Mouse (Mus musculus): ENCODE data around the gene Plk5.
A peak's percentile ranks its signal among the peaks of the same experiment; 100 is the strongest.

Plk5 gene

DNA sequence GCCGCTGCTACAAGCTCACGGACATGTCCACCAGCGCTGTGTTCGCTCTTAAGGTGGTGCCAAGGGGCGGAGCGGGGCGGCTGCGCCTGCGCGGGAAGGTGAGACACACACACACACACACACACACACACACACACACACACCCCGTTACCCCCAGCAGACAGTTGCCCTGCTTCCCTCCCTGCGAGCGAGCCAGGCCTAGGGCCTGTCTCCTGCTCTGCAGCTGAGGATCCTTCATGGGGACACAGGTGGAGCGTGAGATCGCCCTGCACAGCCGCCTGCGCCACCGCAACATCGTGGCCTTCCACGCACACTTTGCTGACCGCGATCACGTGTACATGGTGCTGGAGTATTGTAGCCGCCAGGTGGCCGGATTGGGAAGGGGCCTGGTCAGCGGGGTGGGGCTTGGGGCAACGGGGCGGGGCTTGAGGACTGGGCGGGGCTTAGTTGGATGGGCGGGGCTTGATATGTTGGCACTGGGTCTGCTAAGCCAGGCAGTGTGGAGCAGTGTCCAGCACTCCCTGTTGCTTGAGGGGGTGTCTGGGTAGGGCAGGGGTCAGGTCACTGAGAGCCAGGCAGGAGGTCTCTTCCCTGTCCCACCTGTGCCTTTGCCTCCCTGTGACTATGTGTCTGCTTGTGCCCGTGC is 1.9 kb downstream of the Plk5 start:
- no peak for DNase-seq (ENCODE audit: low spot score in 2 of 2)

GRCm38 (mm10) chr10:80363734-80364133 is 7.5 kb downstream of the Plk5 start:
- DNase-seq (ENCODE audit: low spot score in 2 of 2) = no peak

DNA sequence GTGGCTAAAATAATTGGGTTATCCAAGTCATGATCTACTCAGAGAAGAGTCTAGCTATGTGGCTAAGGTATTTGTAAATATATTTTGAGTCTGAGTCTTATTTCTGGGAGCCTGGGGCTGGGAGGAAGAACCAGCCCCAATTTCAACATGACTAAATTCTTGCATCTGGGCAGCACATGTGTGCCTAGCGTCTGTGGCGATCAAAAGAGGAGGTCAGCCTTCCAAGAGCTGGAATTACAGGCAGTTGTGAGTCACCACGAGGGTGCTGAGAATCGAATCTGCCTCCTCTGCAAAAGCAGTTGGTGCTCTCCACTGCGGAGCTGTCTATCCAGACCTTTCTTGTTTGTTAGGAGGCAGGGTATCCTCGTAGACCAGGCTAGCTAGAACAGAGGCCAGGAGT is 9.5 kb downstream of the Plk5 start:
- DNase-seq (ENCODE audit: low spot score in 2 of 2) = no peak

DNA sequence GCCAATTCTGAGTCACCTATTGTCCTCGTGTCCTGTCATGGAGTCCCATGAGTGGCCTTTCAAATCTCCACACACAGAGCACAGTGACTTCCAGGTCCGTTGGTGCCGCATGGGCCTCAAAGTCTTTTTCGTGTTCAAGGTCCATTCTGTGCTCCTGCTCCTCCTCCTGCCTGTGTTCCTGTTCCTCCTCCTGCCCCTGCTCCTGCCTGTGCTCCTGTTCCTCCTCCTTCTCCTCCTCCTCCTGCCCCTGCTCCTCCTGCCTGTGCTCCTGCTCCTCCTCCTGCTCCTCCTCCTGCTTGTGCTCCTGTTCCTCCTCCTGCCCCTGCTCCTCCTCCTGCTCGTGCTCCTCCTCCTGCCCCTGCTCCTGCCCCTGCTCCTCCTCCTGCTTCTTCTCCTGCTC is 11.7 kb downstream of the Plk5 start:
- DNase-seq (ENCODE audit: low spot score in 2 of 2) = no peak

DNA sequence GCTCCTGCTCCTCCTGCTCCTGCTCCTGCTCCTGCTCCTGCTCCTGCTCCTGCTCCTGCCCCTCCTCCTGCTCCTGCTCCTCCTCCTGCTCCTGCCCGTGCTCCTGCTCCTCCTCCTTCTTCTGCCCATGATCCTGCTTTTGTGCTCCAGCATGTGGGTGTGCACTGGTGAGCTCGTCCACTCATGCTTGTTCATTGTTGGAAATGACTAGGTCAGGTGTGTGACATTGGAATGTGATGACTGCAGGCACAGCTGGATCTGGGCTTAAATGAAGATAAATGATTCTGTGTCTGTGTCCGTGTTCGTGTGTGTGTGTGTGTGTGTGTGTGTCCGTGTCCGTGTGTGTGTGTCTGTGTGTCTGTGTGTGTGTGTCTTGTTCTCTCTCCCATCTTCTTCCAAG is 12.1 kb downstream of the Plk5 start:
- no peak for DNase-seq (ENCODE audit: low spot score in 2 of 2)

GRCm38 (mm10) chr10:80369995-80370747 is 13.9 kb downstream of the Plk5 start:
- DNase-seq (ENCODE audit: low spot score in 2 of 2) = no peak

DNA sequence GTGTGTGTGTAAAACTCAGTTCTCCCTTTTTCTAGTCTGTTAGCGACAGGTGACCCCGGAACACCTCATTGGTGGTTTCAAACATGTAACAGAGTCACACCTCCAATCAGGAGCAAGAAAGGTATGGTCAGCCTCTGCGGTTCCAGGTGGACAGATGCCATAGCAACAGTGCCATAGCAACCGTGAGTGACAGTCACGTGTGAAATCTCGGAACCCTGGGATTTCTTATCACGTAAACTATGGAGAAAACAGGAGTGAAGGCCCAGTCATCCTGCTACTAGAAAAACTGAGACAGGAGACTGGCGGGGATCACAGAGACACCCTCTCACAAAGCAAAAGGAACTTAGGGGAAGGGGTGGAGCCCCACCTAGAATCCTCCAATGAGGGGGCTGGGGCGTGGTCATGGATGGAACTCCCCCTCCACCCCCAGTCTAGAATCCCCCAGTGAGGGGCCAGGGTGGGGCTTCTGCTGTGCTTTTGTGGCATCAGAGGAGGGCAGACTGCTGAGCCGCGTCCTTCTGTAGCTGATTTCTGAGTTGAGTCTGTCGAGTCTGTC is 15.2 kb downstream of the Plk5 start:
- DNase-seq (ENCODE audit: low spot score in 2 of 2) = peak in 1 of 2 experiments; percentile 64

DNA sequence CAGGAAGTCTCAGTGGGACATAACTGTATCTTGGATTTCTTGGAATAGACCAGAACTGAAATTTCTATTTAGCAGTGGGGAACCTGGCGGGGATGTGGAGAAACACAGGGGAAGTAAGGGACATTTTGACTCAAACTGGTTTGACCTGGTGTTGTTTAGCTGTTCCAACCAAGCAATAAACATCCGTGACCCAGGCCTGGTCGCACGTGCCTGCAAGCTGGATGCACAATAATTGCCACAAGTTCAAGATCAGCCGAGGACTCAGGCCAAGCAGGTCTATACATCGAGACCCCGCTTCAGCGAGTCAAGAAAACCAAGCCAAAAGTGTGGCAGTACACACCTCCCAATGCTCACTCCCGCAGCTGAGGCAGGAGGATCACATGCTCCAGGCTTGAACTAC is 15.7 kb downstream of the Plk5 start:
- no peak for DNase-seq (ENCODE audit: low spot score in 2 of 2)

GRCm38 (mm10) chr10:80372706-80373105 is 16.4 kb downstream of the Plk5 start:
- no peak for DNase-seq (ENCODE audit: low spot score in 2 of 2)

DNA sequence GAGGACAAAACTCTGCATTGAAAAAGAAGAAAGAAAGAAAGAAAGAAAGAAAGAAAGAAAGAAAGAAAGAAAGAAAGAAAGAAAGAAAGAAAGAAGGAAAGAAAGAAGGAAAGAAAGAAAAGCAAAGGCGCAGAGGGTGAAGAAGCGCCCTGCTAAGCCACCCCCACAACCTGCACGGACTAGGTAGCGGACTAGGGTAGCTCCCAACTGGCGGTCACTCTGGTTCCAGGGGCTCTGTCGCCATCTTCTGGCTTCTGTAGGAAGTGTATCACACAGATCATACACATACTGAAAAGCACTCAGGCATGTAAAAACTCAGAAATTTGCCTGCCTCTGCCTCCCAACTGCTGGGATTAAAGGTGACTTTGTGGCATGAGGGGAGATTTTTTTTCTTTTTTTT is 17.8 kb downstream of the Plk5 start:
- peak; percentile 54 to 79 for DNase-seq (ENCODE audit: low spot score in 2 of 2)

DNA sequence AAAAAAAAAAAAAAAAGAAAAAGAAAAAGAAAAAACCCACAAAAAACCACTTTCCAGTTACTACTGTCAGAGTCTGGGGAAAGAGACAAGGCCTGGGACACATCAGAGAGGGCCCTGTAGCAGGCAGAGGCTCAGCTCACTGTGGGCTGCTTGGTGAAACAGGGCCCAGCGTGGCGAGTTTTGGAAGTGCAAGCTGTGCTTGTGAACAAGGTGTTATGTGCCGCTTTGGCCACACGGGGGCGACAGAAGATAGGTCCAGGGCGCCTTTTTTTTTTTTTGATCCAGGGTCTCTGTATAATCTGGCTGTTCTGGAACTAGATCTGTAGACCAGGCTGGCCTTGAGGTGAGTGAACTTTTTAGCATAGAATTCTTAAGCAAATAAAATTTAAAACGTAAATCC is 19.9 kb downstream of the Plk5 start:
- peak; percentile 82 to 91 for DNase-seq (ENCODE audit: low spot score in 2 of 2)

DNA sequence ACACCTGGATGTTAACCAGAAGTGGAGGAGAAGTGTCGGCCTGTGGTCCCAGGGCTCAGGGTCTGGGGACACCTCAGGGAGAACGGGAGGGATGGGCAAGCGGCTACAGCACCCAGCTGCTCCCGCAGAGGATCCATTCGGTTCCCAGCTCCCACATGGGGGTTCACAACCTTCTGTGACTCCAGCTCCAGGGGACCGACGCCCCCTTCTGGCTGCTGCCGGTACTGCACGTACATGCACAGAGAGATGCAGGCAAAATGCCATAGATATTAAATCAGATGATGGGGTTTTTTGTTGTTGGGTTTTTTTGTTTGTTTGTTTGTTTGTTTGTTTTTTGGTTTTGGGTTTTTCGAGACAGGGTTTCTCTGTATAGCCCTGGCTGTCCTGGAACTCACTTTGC is 21.5 kb downstream of the Plk5 start:
- no peak for DNase-seq (ENCODE audit: low spot score in 2 of 2)

DNA sequence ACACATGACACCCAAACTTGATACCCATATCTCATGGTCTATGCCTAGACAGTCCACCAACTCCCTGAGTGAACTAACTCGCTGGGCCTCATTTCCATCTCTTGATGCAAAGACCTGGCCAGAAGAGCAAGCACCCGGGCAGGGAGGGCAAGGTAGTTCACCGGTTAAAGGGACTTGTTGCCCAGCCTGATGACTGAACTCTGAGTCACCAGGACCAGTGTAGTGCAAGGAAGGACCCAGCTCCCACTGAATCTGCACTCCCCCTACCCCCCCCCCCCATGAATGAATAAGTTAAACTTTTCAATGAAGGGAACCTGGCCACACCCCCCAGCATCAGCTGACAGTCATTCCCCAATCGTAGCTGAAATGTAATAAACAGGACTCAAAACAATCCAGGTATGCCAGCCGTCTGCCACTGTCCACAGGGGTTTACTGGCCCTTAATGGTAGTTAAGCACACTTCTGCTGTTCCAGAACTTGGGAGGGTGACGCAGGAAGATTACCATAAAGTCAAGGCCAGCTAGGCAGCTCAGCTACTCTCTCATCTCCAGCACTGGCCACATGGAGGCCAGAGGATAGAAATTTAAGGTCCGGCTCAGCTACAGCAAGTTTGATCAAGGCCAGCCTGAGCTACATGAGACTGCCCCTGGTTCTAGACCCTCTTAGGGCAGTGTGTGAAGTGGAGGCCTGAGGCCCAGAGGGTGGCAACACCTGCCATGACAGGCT is 26.5 kb downstream of the Plk5 start:
- DNase-seq (ENCODE audit: low spot score in 2 of 2) = no peak

DNA sequence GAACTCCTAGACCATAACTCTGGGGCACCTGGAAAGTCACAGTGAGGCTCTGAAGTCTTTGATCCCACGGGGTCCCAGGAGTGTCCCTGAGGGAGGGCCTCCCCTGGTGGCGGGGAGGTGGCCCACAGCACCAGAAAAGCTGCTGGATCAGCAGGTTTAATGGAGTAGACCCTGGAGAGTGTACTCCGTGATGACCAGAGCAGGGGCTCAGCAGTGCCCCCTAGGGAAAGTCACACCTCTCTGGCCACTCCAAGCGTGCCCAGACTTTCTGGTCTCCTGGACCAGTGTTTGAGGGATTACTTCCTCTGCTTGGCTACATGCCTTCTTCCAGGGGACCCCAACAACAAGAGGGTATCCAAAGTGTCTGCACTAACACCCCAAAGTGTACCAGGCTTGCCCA is 27.2 kb downstream of the Plk5 start:
- DNase-seq (ENCODE audit: low spot score in 2 of 2) = no peak

DNA sequence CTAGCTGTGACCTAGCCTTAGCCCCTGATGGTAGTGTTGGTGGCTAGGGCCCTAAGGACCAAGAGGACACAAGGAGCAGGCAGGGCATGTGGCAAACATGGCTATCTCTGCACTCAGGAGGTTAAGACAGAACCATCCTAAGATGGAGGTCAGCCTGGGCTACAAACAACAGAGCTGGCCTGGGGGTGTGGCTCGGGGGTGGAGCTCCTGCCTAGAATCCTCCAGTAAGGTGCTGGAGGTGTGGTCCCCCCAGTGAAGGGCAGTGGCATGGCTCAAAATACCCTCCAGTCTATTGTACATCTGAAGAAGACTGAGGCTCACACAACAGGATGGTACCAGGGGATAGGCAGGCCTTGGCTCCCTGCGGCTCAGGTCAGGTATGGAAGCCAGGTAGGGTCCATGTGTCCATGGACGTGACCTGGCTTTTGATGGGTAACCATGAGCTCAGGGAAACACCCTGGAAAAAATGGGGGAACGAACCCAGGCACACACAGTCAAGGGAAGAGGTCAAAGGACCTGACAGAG is 27.9 kb downstream of the Plk5 start:
- DNase-seq (ENCODE audit: low spot score in 2 of 2) = no peak

DNA sequence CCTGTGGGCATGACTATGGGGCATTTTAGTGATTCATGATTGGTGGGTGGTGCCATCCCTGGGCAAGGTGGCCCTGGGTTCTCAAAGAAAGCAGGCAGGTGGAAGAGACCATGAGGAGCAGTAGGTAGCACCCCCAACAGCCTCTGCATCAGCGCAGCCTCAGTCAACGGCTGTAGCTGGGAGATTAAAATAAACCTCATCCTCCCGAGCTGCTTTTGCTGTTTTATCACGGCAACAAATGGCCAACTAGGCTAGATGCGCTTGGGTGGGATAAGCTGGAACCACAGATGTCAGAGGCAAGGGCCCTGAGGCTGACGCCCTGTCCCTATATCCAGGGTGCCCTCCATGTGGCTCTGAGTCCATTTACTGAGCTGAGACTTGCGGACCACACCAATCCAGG is 28.4 kb downstream of the Plk5 start:
- no peak for DNase-seq (ENCODE audit: low spot score in 2 of 2)

GRCm38 (mm10) chr10:80385310-80385709 is 29.1 kb downstream of the Plk5 start:
- DNase-seq (ENCODE audit: low spot score in 2 of 2) = no peak

- no peak for DNase-seq (ENCODE audit: low spot score in 2 of 2)
These were observed 29.8 kb downstream of the Plk5 start for GRCm38 (mm10) chr10:80385811-80386734.

DNA sequence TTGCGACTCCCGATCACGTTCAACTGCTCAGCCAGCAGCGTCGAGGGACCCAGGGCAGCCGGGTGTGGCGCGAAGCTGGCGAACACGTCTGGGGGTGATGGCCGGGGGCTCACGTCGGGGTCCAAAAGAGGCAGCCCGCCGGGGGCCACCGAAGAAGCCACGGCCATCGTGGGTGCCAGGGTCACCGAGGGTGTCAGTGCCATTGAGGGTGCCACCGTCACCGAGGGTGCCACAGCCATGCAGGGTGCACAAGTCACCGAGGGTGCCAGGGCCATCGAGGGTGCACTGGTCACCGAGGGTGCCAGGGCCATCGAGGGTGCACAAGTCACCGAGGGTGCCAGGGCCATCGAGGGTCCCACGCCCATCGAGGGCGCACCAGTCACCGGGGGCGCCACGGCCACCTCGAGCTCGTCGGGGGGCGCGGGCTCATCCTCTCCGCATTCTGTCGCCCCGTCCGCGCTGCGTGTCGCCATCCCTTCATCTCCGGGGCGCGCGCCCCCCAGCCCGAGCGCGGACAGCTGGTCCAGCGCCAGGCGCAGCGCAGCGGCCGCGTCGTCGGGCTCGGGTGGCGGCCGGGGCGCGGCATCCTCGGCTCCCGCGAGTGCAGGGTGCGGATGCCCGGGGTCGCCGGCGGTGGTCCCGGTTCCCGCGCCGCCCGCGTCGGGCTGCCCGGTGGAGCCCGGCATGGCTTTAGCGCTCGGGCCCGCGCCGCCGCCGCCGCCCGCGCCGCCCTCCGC is 30.6 kb downstream of the Plk5 start:
- DNase-seq (ENCODE audit: low spot score in 2 of 2) = no peak

DNA sequence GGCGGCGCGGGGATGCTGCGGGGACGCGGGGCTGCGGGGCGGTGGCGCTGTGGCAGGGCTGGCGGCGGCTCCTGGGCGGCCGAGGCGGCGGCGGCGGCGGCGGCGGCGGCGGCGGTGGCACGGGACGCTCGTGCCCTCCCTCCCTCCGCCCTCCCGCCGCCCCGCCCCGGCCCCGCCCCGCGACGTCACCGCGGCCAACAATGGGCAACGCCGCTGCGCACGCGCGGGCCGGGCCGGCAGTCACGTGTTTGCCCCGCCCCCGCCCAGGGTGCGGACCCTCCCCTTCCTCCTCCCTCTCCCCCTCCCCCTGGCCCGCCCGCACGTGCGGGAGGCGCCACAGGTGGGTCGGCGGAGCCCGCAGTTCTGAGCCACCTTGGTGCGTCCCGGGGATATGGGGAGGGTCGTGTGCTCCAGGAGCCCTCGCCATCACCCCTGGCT is 31.3 kb downstream of the Plk5 start, which contains the start of gene Mex3d:
TSS of gene Mex3d (minus strand) at position 138 of the 438 bp plus-strand sequence.
- peak; percentile 73 to 81 for DNase-seq (ENCODE audit: low spot score in 2 of 2)

All from spleen, postnatal 14 days (tissue).